Mouse (Mus musculus) layer of hippocampus, adult 9-10 months (tissue): ENCODE results near the gene Adam12.
A peak's percentile ranks its signal among the peaks of the same experiment; 100 is the strongest.

ENCODE experiments used
- DNase-seq: peaks from one replicate; pipeline ENCODE4 v3.0.0; 2022; ENCODE audit warnings: low spot score

Gene Adam12

GRCm38 (mm10) chr7:134081307-134082072 lies 150.5 kb downstream of the Adam12 start:
- no peak for DNase-seq

GRCm38 (mm10) chr7:134079980-134080725 lies 151.8 kb downstream of the Adam12 start:
- no peak for DNase-seq

GRCm38 (mm10) chr7:134077684-134078083 lies 154.3 kb downstream of the Adam12 start:
- peak; percentile 6 for DNase-seq

- no peak for DNase-seq
These were observed 158.9 kb downstream of the Adam12 start for GRCm38 (mm10) chr7:134073011-134073410.

- DNase-seq, result no peak
These were observed 160.6 kb downstream of the Adam12 start for GRCm38 (mm10) chr7:134071153-134071885.

- DNase-seq, result no peak
These were observed 169.3 kb downstream of the Adam12 start for GRCm38 (mm10) chr7:134062629-134063028.

GRCm38 (mm10) chr7:134052486-134052885 lies 179.5 kb downstream of the Adam12 start:
- no peak for DNase-seq

- DNase-seq, result no peak
These were observed 181.6 kb downstream of the Adam12 start for GRCm38 (mm10) chr7:134050371-134050770.

GRCm38 (mm10) chr7:134046376-134046775 lies 185.6 kb downstream of the Adam12 start:
- DNase-seq, result no peak

- no peak for DNase-seq
These were observed 188.4 kb downstream of the Adam12 start for GRCm38 (mm10) chr7:134043576-134043975.

GRCm38 (mm10) chr7:134042614-134043013 lies 189.3 kb downstream of the Adam12 start:
- DNase-seq, result no peak

- DNase-seq, result no peak
These were observed 198.0 kb downstream of the Adam12 start for GRCm38 (mm10) chr7:134033939-134034338.

GRCm38 (mm10) chr7:134032959-134033366 lies 199.0 kb downstream of the Adam12 start:
- DNase-seq, result no peak

GRCm38 (mm10) chr7:134031787-134032186 lies 200.2 kb downstream of the Adam12 start:
- no peak for DNase-seq

GRCm38 (mm10) chr7:134031256-134031655 lies 200.7 kb downstream of the Adam12 start:
- no peak for DNase-seq

- DNase-seq, result no peak
These were observed 203.6 kb downstream of the Adam12 start for GRCm38 (mm10) chr7:134028281-134028830.

GRCm38 (mm10) chr7:134027020-134027415 lies 204.9 kb downstream of the Adam12 start:
- DNase-seq, result no peak

GRCm38 (mm10) chr7:134026200-134027019 lies 205.5 kb downstream of the Adam12 start:
- peak; percentile 18 for DNase-seq

GRCm38 (mm10) chr7:134022157-134022885 lies 209.6 kb downstream of the Adam12 start:
- DNase-seq, result no peak

GRCm38 (mm10) chr7:134015226-134015625 lies 216.7 kb downstream of the Adam12 start:
- no peak for DNase-seq

- DNase-seq, result no peak
These were observed 217.2 kb downstream of the Adam12 start for GRCm38 (mm10) chr7:134014733-134015132.
